Mouse (Mus musculus) kidney, adult 2 months (tissue): ENCODE data around the gene Pou3f1.

Source experiments
- CTCF ChIP-seq: fragments of 200-500 bp; conservative IDR thresholded peaks from 2 replicates; pipeline ENCODE4 v1.5.1; 2011; ENCODE audit warnings: low read depth, mild to moderate bottlenecking, control low read depth, low read length, moderate library complexity, mixed read lengths; ENCODE audit not compliant: insufficient read depth, insufficient read length
- POLR2A ChIP-seq: fragments of 200-500 bp; IDR thresholded peaks from one replicate; pipeline ENCODE4 v1.6.1; 2011; ENCODE audit warnings: low read depth, low read length, control low read depth

GRCm38 (mm10) chr4:124668078-124668477 lies 11.5 kb downstream of the Pou3f1 start:
- TF ChIP-seq POLR2A (no peak), CTCF (no peak)
